Mouse (Mus musculus) cortical plate, adult 2 months (tissue): ENCODE measurements around the gene Epc2.

ENCODE experiments used
- CTCF ChIP-seq: fragments of 200-500 bp; IDR thresholded peaks from 2 replicates; pipeline ENCODE4 v1.5.1; 2011; ENCODE audit warnings: mild to moderate bottlenecking, control low read depth, low read length; ENCODE audit not compliant: insufficient read depth; ENCODE audit errors: extremely low read depth
- POLR2A ChIP-seq: fragments of 200-500 bp; IDR thresholded peaks from 2 replicates; pipeline ENCODE4 v1.6.1; 2011; ENCODE audit warnings: mild to moderate bottlenecking, low read length, control low read depth; ENCODE audit not compliant: insufficient read depth; ENCODE audit errors: extremely low read depth

DNA sequence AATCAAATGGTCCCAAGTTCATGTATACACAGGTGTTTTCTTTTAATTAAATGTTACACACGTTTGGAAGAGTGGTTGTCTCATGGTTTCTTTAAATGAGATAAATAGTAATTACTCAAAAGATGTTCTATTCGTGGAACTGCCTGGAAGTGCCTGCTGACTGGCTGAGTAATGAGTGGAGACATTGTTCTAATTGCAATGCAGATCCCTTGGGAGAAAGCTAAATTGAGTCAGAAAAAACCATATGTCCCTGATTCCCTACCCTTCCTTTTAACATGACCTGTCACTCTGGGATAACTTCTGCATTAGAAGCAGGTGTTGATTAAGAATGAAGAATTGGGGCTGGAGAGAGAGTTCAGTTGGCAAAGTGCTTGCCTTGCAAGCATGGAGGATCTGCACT, 45.3 kb upstream of the Epc2 start:
- TF ChIP-seq POLR2A (no peak), CTCF (no peak)
